Mouse (Mus musculus) frontal cortex, postnatal 25 days (tissue): Measurements from ENCODE around the gene Klf5.

Experiments
- DNase-seq, 2 experiments: peaks; one replicate each; pipeline ENCODE4 v3.0.0; 2022; ENCODE audit warnings: low spot score in 2 of 2

Klf5 gene

GRCm38 (mm10) chr14:99310358-99310757 lies 11.9 kb downstream of the Klf5 start:
- no peak for DNase-seq

DNA sequence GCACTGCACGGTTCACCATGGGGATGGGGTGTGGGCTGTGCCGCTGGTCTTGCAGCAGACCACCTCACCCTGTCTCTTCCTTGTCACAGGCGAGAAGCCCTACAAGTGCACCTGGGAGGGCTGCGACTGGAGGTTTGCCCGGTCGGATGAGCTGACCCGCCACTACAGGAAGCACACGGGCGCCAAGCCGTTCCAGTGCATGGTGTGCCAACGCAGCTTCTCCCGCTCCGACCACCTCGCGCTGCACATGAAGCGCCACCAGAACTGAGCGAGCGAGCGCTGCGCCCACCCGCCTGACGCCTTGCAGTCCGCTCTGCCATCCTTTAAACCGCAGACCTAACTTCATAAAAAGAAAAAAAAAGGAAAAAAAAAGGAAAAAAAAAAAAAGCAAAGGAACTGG lies 14.6 kb downstream of the Klf5 start:
- DNase-seq: no peak

- DNase-seq: no peak
These were observed 17.8 kb downstream of the Klf5 start for GRCm38 (mm10) chr14:99316275-99316674.

- no peak for DNase-seq
These were observed 22.2 kb downstream of the Klf5 start for GRCm38 (mm10) chr14:99320736-99321135.

GRCm38 (mm10) chr14:99323376-99323775 lies 24.9 kb downstream of the Klf5 start:
- no peak for DNase-seq

DNA sequence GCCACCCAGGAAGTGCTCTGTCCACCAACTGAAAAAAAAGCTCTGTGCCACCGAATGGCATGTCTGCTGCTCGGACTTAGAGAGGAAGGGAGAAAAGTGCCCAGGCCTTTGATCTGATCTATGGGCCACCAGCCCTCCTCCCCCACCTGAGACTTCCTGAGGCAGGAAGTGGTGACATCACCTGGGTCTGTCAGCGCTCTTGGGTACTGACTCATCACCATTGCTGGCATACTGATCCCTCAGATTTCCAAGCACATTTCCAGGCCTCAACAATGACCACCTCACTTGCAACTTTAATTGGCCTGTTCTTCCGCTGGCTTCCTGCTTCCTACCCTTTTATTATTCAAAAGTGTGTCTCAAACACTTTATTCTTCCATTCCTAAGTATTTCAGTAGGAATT lies 26.0 kb downstream of the Klf5 start:
- DNase-seq: no peak

DNA sequence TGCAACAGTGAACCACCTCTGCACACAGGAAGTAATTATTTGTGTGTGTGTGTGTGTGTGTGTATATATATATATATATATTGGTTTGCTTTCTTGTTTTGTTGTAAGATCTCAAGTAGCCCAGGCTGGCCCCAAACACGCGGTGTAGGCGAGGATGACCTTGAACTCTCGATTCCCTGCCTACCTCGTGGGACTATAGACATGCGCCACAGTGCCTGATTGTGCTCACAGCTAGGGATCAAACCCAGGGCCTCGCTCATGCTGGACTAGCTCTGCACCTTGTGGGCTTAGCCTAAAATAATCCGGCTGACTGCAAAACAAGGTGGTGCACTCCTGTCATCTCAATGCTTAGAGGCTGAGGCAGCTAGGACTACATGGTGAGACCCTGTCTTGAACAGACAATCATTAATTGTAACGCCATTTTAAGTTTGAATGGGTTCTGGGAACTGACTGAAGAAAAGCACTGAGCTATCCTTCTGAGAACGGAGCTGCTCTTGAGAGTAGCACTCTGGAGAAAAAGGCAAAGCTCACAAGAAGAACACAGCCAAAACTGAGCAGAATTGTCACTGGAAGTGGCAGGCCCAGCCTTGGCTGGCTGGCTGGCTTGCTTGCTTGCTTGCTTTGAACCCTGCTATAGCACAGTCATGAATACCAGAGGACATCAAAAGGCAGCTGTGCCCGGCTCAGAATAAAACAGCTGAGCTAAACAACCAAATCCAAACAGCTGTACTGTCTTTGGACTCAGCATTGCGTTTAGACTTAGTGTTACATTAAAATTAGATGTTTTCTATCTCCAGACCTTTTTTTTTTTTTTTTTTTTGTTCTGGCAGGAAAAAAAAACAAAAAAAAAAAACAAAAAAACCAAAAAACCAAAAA lies 27.3 kb downstream of the Klf5 start:
- DNase-seq: no peak

GRCm38 (mm10) chr14:99336598-99336997 lies 38.1 kb downstream of the Klf5 start:
- no peak for DNase-seq

- DNase-seq: no peak
These were observed 40.5 kb downstream of the Klf5 start for GRCm38 (mm10) chr14:99339021-99339420.

- no peak for DNase-seq
These were observed 41.4 kb downstream of the Klf5 start for GRCm38 (mm10) chr14:99339681-99340522.

DNA sequence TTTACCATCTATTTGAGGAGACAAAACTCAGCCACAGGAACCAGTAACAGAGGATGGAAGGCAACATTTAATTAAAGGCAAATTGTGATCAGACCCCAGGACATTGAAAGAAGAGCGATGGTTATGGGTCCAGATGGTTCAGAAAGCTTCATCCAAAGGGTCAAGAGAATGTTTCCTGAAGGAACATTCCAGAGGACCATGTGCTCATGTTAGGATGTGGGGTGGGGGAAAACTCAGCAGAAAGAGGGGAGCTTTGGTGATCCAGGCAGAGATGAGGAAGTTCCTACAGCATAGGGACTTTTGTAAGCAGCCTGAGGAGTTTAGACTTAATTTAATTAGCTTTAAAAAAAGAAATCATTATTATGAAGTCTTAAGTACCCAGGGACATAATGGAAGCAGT lies 42.2 kb downstream of the Klf5 start:
- DNase-seq: no peak

DNA sequence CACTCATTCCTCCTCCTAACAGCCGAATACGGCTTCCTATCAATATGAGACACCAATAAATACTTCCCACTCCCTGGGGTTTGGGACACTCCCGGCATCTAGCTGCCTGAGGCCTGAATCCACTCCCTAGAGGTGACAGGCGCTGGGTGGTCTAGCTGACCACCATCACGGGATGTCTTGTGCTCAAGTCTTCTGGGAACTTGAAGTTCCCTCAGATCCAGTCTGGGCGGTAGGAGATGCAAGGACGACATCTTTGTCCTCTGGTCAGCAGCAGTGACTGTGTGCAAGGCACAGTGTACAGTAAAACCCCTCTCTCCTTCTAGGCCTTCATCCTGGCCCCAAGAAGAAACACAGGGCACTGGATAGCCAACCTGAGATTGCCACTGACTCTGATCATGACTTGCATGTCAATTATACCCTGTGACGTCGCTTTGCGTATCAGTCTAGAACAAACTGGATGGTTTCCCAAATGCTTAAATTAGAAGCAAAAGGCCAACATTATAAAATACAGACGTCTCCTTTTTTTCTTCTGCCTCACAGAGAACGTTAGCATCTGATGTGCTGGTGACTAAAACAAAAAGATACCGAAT lies 49.8 kb downstream of the Klf5 start:
- DNase-seq: no peak

GRCm38 (mm10) chr14:99349606-99350005 lies 51.1 kb downstream of the Klf5 start:
- no peak for DNase-seq

GRCm38 (mm10) chr14:99352989-99353388 lies 54.5 kb downstream of the Klf5 start:
- no peak for DNase-seq

DNA sequence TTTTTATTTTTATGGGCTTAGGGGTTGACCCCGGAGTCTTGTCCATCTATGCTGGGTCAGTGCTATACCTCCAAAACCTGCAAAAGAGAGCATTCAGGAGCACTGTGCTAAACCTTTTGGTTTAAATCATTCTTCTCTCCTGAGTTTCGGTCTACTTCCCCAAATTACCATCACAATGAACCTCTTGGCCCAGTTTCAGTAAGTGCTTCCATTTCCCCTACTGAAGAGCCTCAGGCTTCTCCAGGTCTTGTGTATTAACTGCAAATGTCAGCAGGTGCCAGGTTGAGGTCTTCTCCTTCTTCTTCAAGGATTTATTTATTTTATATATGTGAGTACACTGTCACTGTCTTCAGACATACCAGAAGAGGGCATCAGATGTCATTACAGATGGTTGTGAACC lies 55.6 kb downstream of the Klf5 start:
- no peak for DNase-seq

- DNase-seq: no peak
These were observed 56.5 kb downstream of the Klf5 start for GRCm38 (mm10) chr14:99354761-99355609.

- DNase-seq: no peak
These were observed 57.0 kb downstream of the Klf5 start for GRCm38 (mm10) chr14:99355610-99355870.

DNA sequence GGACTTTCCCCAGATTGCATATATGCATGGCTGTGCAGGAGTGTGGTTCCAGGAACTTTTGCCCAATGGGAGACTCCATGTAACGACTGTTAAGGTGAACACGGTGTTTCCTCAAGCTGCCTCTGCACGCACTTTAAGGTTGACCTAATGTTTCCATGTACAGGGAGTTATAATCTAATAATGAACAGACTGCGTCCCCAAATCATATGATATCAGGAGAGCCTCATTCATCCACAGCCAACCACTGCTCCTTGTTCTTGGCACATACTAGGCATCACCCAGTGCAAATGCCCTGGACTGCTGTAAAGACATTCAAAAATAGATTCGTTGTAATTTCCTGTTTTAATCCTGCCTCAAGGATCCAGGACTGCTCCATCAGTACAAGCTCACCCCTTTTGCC lies 64.5 kb downstream of the Klf5 start:
- no peak for DNase-seq

- DNase-seq: no peak
These were observed 65.7 kb downstream of the Klf5 start for GRCm38 (mm10) chr14:99364007-99364784.
